Mouse (Mus musculus): ENCODE measurements around the gene Cyp4a31.
"Not testable (repeated sequence)": the region's sequence is repeated elsewhere in the genome, so short reads cannot be mapped to it uniquely, and the experiment has no call there.

Gene Cyp4a31

DNA sequence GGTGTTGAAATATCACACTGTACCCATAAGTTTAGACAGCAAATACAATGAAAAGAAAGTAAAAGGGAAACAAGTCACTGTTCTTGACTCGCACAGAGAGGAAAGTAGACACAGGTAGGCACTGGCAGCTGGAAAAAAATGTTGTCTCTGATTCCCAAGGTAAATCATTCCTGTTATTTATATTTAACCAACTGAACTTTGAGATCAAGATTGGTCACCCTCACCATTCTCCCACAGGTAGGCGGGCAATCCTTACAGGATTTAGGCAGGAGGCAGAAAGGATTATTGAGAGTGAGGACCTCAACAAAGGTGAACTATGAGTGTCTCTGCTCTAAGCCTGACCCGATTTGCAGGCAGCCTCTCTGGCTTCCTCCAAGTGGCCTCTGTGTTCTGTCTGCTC is at the start of gene Cyp4a31:
TSS of gene Cyp4a31 (plus strand) at position 249 of the 400 bp plus-strand sequence.
- no peak for DNase-seq

GRCm38 (mm10) chr4:115513964-115514363 is 49.5 kb upstream of the Cyp4a31 start:
- DNase-seq = not testable (repeated sequence)

- not testable (repeated sequence) for DNase-seq
These were observed 45.4 kb upstream of the Cyp4a31 start, which contains the start of gene Cyp4a10 for GRCm38 (mm10) chr4:115518000-115518399. Gene Cyp4a10, plus strand, starts transcription at chr4:115518264.

DNA sequence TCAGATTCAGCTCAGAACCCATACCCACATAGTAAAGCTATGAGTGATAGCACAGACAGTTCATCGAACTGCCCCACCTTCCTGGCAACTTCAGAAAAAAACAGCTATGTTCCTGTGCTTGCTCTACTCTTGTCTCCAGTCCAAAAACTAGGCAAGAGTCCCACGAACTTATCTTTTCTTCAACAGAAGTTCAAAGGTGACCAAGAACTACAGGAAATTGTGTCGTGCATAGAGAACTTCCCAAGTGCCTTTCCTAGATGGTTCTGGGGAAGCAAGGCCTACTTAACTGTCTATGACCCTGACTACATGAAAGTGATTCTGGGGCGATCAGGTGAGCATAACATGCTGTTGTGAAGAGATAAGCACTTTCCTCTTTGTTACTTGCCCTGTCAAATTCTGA is 44.0 kb upstream of the Cyp4a31 start:
- no peak for DNase-seq

DNA sequence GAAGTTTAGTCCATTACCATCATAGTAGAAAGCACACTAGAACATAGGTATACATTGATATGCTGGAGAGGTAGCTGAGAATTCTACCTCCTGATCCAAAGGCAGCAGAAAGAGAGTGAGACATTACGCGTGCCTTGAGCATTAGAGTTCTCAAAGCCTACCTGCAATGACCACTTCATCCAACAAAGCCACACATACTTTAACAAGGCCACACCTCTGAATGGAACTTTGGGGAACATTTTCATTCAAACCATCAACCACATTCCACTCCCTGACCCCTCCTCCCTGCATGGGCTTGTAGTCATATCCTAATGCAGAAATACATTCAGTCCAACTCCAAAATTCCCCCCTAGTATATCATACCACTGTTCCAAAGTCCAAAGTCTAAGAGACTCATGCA is 41.7 kb upstream of the Cyp4a31 start:
- DNase-seq = no peak

GRCm38 (mm10) chr4:115545101-115545500 is 18.3 kb upstream of the Cyp4a31 start:
- DNase-seq = no peak

- no peak for DNase-seq
These were observed 17.2 kb upstream of the Cyp4a31 start for GRCm38 (mm10) chr4:115546141-115546828.

DNA sequence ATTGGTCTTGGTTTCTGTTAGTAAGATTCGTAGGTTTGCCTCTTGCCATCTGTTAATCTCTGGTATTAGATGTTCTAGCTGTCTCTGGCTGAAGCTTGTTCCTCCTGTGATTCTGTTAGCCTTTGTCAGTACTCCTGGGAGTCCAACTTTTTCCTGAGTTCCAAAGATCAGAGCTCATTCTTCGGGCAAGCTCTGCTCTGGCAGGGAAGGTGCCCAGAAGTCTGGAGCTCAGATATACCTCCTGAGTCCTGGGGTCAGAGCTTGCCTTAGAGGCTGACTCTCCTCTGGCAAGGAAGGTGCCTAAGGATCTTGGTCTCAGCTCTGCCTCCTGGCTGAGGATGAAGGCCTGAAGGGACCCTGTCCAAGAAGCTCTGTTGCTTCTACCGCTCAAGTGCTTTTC is 10.7 kb upstream of the Cyp4a31 start:
- no peak for DNase-seq

DNA sequence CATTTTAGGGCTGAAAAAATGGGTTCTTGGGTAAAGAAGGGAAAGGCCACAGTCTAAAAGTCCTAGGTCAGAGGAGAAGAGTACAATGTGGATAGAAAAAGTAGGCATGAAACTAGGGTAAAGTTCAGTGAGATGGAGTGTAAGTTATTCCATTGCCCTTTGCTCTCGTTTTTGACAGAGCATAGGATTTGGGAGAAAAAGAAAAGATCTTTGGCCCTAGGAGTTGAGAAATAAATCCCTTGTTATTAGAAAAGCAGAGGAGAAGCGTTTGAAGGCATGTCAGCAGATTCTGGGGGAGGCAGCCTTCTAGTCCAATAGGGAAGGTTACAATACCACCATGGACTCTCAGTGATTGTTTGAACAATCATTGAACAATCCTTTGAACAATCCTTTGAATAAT is 7.9 kb upstream of the Cyp4a31 start:
- no peak for DNase-seq

- no peak for DNase-seq
These were observed 5.4 kb upstream of the Cyp4a31 start for GRCm38 (mm10) chr4:115557861-115558561.

DNA sequence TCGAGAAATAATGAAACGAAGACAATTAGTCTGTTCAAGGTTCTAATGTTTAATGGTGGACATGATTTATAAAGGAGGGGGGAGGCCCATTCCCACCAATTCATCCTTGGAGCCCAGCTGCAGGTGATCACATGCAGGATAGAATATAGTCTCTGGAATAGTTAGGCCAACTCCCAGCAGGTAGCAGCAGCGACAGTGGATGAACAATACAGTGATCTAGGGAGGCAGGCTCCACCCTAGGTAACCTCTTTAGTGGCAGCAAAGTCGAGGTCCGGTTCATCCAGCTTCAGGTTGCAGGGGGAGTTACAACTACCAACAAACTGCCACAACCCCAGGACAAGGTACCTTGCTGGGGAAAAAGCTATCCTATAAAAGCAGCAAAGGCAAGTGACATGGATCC is 2.2 kb upstream of the Cyp4a31 start:
- DNase-seq = not testable (repeated sequence)

GRCm38 (mm10) chr4:115564469-115565225 is 1.2 kb downstream of the Cyp4a31 start:
- not testable (repeated sequence) for DNase-seq

DNA sequence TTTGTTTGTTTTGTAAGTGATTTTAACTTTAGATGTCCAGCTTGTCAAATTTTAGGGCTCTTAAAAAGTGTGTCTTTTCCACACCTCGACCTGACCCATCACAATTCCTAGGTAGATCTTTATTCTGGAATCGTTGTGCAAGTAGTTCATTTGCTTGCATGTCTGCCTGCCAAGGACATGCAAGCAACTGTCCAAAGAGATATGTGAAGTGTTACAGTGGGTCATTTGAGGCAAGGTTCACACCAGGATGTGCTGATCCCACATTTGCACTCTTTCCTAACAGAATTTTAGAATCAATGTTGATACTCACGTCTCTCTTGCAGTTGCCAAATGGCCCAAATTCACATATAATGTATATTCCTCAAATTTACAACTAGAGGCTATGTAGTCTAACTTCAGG is 11.8 kb downstream of the Cyp4a31 start:
- DNase-seq = no peak

DNA sequence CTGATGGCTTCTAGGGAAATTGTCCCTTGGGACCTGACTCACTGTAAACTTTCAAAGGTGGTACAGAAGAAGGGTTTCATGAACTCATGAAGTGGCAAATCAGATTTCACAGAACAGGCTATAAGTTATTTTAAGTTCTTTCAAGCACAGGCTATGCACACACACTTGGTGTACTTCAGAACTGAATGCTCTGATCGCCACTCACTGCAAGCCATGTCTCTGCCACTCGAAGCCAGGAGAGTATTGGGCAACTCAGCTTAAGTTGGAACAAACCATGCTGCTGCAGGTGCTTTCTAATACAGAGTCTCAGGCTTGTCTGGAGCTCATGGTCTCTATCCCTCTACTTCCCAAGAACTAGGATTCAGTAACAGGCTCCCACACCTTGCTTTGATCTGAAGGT is 12.3 kb downstream of the Cyp4a31 start:
- no peak for DNase-seq

- no peak for DNase-seq
These were observed 19.6 kb downstream of the Cyp4a31 start for GRCm38 (mm10) chr4:115583036-115583435.

DNA sequence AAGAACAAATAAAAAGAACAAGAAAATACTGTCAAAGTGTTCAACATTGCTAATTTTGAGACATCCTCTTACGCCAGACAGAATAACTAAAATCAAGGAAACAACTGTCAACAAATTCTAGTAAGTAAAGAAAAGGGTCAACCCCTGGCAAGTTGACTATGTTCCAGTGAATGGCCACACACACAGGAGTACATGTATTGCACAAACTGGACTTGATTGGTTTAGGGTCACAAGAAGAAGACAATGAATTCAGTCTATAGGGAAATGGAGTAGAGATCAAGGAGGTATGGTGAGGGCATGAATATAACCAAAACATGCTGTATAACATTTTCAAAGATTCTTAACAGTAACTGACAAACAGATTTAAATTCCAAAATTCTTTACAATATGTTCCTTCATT is 32.9 kb downstream of the Cyp4a31 start:
- no peak for DNase-seq

- no peak for DNase-seq
These were observed 33.4 kb downstream of the Cyp4a31 start for GRCm38 (mm10) chr4:115596824-115597336.

DNA sequence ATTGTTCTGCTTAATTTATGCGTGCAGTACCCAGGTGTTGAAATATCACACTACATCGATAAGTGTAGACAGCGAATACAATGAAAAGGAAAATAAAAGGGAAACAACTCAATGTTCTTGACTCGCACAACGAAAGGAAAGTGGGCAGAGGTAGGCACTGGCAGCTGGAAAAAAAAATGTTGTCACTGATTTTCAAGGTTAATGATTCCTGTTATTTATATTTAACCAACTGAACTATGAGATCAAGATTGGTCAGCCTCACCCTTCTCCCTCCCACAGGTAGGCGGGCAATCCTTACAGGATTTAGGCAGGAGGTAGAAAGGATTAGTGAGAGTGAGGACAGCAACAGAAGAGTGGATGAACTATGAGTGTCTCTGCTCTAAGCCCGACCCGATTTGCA is 37.2 kb downstream of the Cyp4a31 start, which contains the start of gene Cyp4a32:
TSS of gene Cyp4a32 (plus strand) at position 359 of the 400 bp plus-strand sequence.
- not testable (repeated sequence) for DNase-seq

DNA sequence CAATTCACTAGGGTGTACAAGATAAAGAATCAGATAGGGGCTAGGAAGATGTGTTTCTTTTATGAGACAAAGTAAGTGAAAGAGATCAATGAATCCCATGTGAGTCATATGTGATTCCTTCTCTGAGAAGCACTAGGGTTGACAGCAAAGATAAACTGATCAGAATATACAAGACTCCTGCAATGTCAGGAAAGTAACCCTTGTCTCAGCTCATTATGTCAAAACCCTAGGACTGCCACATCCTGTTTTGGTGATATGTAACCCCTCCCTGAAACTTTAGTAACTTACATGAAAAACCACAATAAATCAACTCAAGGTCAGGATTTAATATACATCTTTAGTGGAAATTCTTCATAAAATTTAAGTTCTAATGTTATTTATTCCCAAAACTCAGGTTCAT is 50.6 kb downstream of the Cyp4a31 start:
- DNase-seq = no peak

- not testable (repeated sequence) for DNase-seq
These were observed 62.1 kb downstream of the Cyp4a31 start for GRCm38 (mm10) chr4:115625560-115625959.

All from thymus, postnatal 36 days (tissue).